Mouse (Mus musculus) midbrain, embryonic 11.5 days (tissue): Measurements from ENCODE around the gene Gstp2. TPM values are rescaled to one million over a fixed set of nuclear protein-coding genes. Genes with fewer than 3 reads are reported as not detected.
"Not testable (repeated sequence)": the region's sequence is repeated elsewhere in the genome, so short reads cannot be mapped to it uniquely, and the experiment has no call there.

Experiments used
- ATAC-seq: fragments of 200-750 bp; cut with Nextera tagmentation; 2 replicates; pipeline ENCODE4 v1.8.0; 2017; ENCODE audit warnings: moderate TSS enrichment, moderate library complexity; ENCODE audit not compliant: low FRiP score
- DNase-seq: peaks from one replicate; pipeline ENCODE4 v3.0.0; 2015; ENCODE audit warnings: low spot score; ENCODE audit errors: missing footprints
- H3K27ac ChIP-seq: fragments of 300-500 bp; sonication (generic); 2 replicates; pipeline ENCODE4 v1.5.1; 2014; ENCODE audit warnings: low read depth, low read length
- H3K27me3 ChIP-seq: fragments of 300-500 bp; sonication (generic); 2 replicates; pipeline ENCODE4 v1.6.1; 2014; ENCODE audit warnings: mild to moderate bottlenecking, low read length, moderate library complexity, mixed read lengths; ENCODE audit not compliant: control insufficient read depth, insufficient read depth
- H3K36me3 ChIP-seq: fragments of 300-500 bp; sonication (generic); 2 replicates; pipeline ENCODE4 v1.6.1; 2014; ENCODE audit warnings: mild to moderate bottlenecking, low read length, moderate library complexity, mixed read lengths; ENCODE audit not compliant: control insufficient read depth, insufficient read depth
- H3K4me1 ChIP-seq: fragments of 300-500 bp; sonication (generic); 2 replicates; pipeline ENCODE4 v1.6.1; 2014; ENCODE audit warnings: low read length; ENCODE audit not compliant: control insufficient read depth, insufficient read depth
- H3K4me2 ChIP-seq: fragments of 300-500 bp; sonication (generic); 2 replicates; pipeline ENCODE4 v1.6.1; 2014; ENCODE audit warnings: mild to moderate bottlenecking, moderate library complexity
- H3K4me3 ChIP-seq: fragments of 300-500 bp; sonication (generic); 2 replicates; pipeline ENCODE4 v1.5.1; 2014; ENCODE audit warnings: low read depth, low read length
- H3K9ac ChIP-seq: fragments of 300-500 bp; sonication (generic); 2 replicates; pipeline ENCODE4 v1.6.1; 2014; ENCODE audit warnings: low read length
- H3K9me3 ChIP-seq: fragments of 300-500 bp; sonication (generic); 2 replicates; pipeline ENCODE4 v1.6.1; 2016; ENCODE audit warnings: low read length; ENCODE audit not compliant: control insufficient read depth
- WGBS: fragments of 180-500 bp; shearing (Covaris S2); extraction: QIAGEN DNeasy Blood & Tissue Kit; methylation state at CpG from one replicate; pipeline ENCODE4 v1.1.7; 2014; 5-methylcytosine and 5-hydroxymethylcytosine counted together
- polyA plus RNA-seq: library from polyadenylated mRNA; unstranded; fragments of >200 nt; fragmentation: Nextera tagmentation; extraction: Ambion mirVana; gene quantifications from 2 replicates; pipeline ENCODE4 v1.2.1, GENCODE M21; 2014

Gstp2 gene
- polyA plus RNA-seq, 1 experiment from 2014 or later = 1.1 TPM

GRCm38 (mm10) chr19:4055947-4056693 lies 10.3 kb upstream of the Gstp2 start:
- H3K4me2 ChIP-seq = no peak overlapping the region
- H3K36me3 ChIP-seq = no peaks in the 10 kb centered on the region
- no peaks in the 10 kb centered on the region for H3K27me3 ChIP-seq
- peak; percentile 67 for DNase-seq
- no peak overlapping the region for H3K4me3 ChIP-seq
- no peaks in the 10 kb centered on the region for H3K4me1 ChIP-seq
- ATAC-seq = no peak
- no peak overlapping the region for H3K9ac ChIP-seq
- no peaks in the 10 kb centered on the region for H3K9me3 ChIP-seq
- 68% methylated on average over 15 of the region's 15 CpGs for WGBS
- H3K27ac ChIP-seq = no peak overlapping the region

GRCm38 (mm10) chr19:4055216-4055946 lies 9.6 kb upstream of the Gstp2 start:
- no peaks in the 10 kb centered on the region for H3K27me3 ChIP-seq
- H3K4me1 ChIP-seq = no peaks in the 10 kb centered on the region
- H3K4me3 ChIP-seq = no peak overlapping the region
- no peak overlapping the region for H3K9ac ChIP-seq
- DNase-seq = peak; percentile 49
- 72% methylated on average over 8 of the region's 8 CpGs for WGBS
- H3K4me2 ChIP-seq = no peak overlapping the region
- no peaks in the 10 kb centered on the region for H3K9me3 ChIP-seq
- H3K36me3 ChIP-seq = no peaks in the 10 kb centered on the region
- H3K27ac ChIP-seq = no peak overlapping the region
- ATAC-seq = no peak

GRCm38 (mm10) chr19:4054613-4055012 lies 8.8 kb upstream of the Gstp2 start:
- H3K9me3 ChIP-seq = no peaks in the 10 kb centered on the region
- H3K27ac ChIP-seq = no peak overlapping the region
- DNase-seq = peak; percentile 26
- H3K9ac ChIP-seq = no peak overlapping the region
- no peaks in the 10 kb centered on the region for H3K4me1 ChIP-seq
- no peak overlapping the region for H3K4me3 ChIP-seq
- no peak for ATAC-seq
- H3K36me3 ChIP-seq = no peaks in the 10 kb centered on the region
- WGBS = 91% methylated on average over 5 of the region's 5 CpGs
- H3K27me3 ChIP-seq = no peaks in the 10 kb centered on the region
- H3K4me2 ChIP-seq = no peak overlapping the region

- ATAC-seq = no peak
- WGBS = 79% methylated on average over 5 of the region's 5 CpGs
- Histone ChIP-seq H3K4me2 (no peak overlapping the region), H3K4me1 (no peaks in the 10 kb centered on the region), H3K27ac (no peak overlapping the region), H3K4me3 (no peak overlapping the region), H3K9ac (no peak overlapping the region), H3K9me3 (no peaks in the 10 kb centered on the region), H3K36me3 (no peaks in the 10 kb centered on the region), H3K27me3 (no peaks in the 10 kb centered on the region)
- DNase-seq = peak; percentile 64
Observed at GRCm38 (mm10) chr19:4052516-4053030, 6.8 kb upstream of the Gstp2 start.

- no peak overlapping the region for H3K27ac ChIP-seq
- H3K9ac ChIP-seq = no peak overlapping the region
- no peaks in the 10 kb centered on the region for H3K4me1 ChIP-seq
- 56% methylated on average over 10 of the region's 10 CpGs for WGBS
- no peaks in the 10 kb centered on the region for H3K36me3 ChIP-seq
- H3K4me3 ChIP-seq = no peak overlapping the region
- no peaks in the 10 kb centered on the region for H3K27me3 ChIP-seq
- ATAC-seq (no peak), DNase-seq (peak; percentile 96)
- no peak overlapping the region for H3K4me2 ChIP-seq
- H3K9me3 ChIP-seq = no peaks in the 10 kb centered on the region
Observed at GRCm38 (mm10) chr19:4051741-4052515, 6.1 kb upstream of the Gstp2 start.

GRCm38 (mm10) chr19:4051016-4051415 lies 5.2 kb upstream of the Gstp2 start:
- H3K27me3 ChIP-seq = no peaks in the 10 kb centered on the region
- H3K9me3 ChIP-seq = no peaks in the 10 kb centered on the region
- no peak overlapping the region for H3K27ac ChIP-seq
- no peaks in the 10 kb centered on the region for H3K36me3 ChIP-seq
- H3K4me3 ChIP-seq = no peak overlapping the region
- DNase-seq (peak; percentile 41), ATAC-seq (no peak)
- WGBS = 90% methylated on average over 5 of the region's 5 CpGs
- no peak overlapping the region for H3K9ac ChIP-seq
- no peak overlapping the region for H3K4me2 ChIP-seq
- H3K4me1 ChIP-seq = no peaks in the 10 kb centered on the region

GRCm38 (mm10) chr19:4049069-4049468 lies 3.2 kb upstream of the Gstp2 start:
- not testable (repeated sequence) for H3K27ac ChIP-seq, H3K4me3 ChIP-seq, H3K36me3 ChIP-seq, H3K9ac ChIP-seq, H3K4me2 ChIP-seq, H3K4me1 ChIP-seq, H3K9me3 ChIP-seq, ATAC-seq, H3K27me3 ChIP-seq
- peak; percentile 10 for DNase-seq
- WGBS = 85% methylated on average over 5 of the region's 5 CpGs

- no peak for ATAC-seq
- Histone ChIP-seq H3K9ac (no peak overlapping the region), H3K4me3 (no peak overlapping the region), H3K4me2 (no peak overlapping the region), H3K36me3 (no peaks in the 10 kb centered on the region), H3K27ac (no peak overlapping the region), H3K27me3 (no peaks in the 10 kb centered on the region), H3K9me3 (no peaks in the 10 kb centered on the region), H3K4me1 (no peaks in the 10 kb centered on the region)
- peak; percentile 96 for DNase-seq
- WGBS = 17% methylated on average over 4 of the region's 4 CpGs
Observed at GRCm38 (mm10) chr19:4047859-4048258, 2.0 kb upstream of the Gstp2 start.

GRCm38 (mm10) chr19:4046866-4047254 lies 1.0 kb upstream of the Gstp2 start:
- no peak overlapping the region for H3K27ac ChIP-seq
- no peaks in the 10 kb centered on the region for H3K4me1 ChIP-seq
- DNase-seq = peak; percentile 53
- H3K9ac ChIP-seq = no peak overlapping the region
- 86% methylated on average over 8 of the region's 8 CpGs for WGBS
- no peaks in the 10 kb centered on the region for H3K27me3 ChIP-seq
- no peaks in the 10 kb centered on the region for H3K36me3 ChIP-seq
- ATAC-seq = no peak
- no peak overlapping the region for H3K4me2 ChIP-seq
- no peak overlapping the region for H3K4me3 ChIP-seq
- H3K9me3 ChIP-seq = no peaks in the 10 kb centered on the region
